Mouse (Mus musculus) hindbrain, embryonic 11.5 days (tissue): Measurements from ENCODE around the gene Gas6. TPM values are rescaled to one million over a fixed set of nuclear protein-coding genes. Genes with fewer than 3 reads are reported as not detected.

ENCODE experiments used
- ATAC-seq: fragments of 200-750 bp; cut with Nextera tagmentation; 2 replicates; pipeline ENCODE4 v1.8.0; 2017; ENCODE audit warnings: mild to moderate bottlenecking, moderate TSS enrichment, moderate library complexity; ENCODE audit not compliant: low FRiP score
- DNase-seq: peaks from one replicate; pipeline ENCODE4 v3.0.0-alpha.2; 2015; ENCODE audit warnings: low spot score
- H3K27ac ChIP-seq: fragments of 300-500 bp; sonication (generic); 2 replicates; pipeline ENCODE4 v1.5.1; 2014; ENCODE audit warnings: mild to moderate bottlenecking, low read depth, low read length
- H3K27me3 ChIP-seq: fragments of 300-500 bp; sonication (generic); 2 replicates; pipeline ENCODE4 v1.6.1; 2014; ENCODE audit warnings: mild to moderate bottlenecking, low read length, moderate library complexity, mixed read lengths; ENCODE audit not compliant: control insufficient read depth, insufficient read depth
- H3K36me3 ChIP-seq: fragments of 300-500 bp; sonication (generic); 2 replicates; pipeline ENCODE4 v1.6.1; 2014; ENCODE audit warnings: mild to moderate bottlenecking, low read length, moderate library complexity, mixed read lengths; ENCODE audit not compliant: control insufficient read depth, insufficient read depth
- H3K4me1 ChIP-seq: fragments of 300-500 bp; sonication (generic); replicated peaks from 2 replicates; pipeline ENCODE4 v1.6.1; 2014; ENCODE audit warnings: low read length, mixed read lengths; ENCODE audit not compliant: control insufficient read depth, insufficient read depth
- H3K4me2 ChIP-seq: fragments of 300-500 bp; sonication (generic); replicated peaks from 2 replicates; pipeline ENCODE4 v1.6.1; 2014; ENCODE audit warnings: mild to moderate bottlenecking, low read depth, low read length
- H3K4me3 ChIP-seq: fragments of 300-500 bp; sonication (generic); 2 replicates; pipeline ENCODE4 v1.5.1; 2014; ENCODE audit warnings: low read depth, low read length
- H3K9ac ChIP-seq: fragments of 300-500 bp; sonication (generic); 2 replicates; pipeline ENCODE4 v1.6.1; 2014; ENCODE audit warnings: low read depth, low read length
- H3K9me3 ChIP-seq: fragments of 300-500 bp; sonication (generic); 2 replicates; pipeline ENCODE4 v1.6.1; 2016; ENCODE audit warnings: low read length; ENCODE audit not compliant: control insufficient read depth
- WGBS: fragments of 180-500 bp; shearing (Covaris S2); extraction: QIAGEN DNeasy Blood & Tissue Kit; methylation state at CpG from one replicate; pipeline ENCODE4 v1.1.7; 2014; 5-methylcytosine and 5-hydroxymethylcytosine counted together
- polyA plus RNA-seq: library from polyadenylated mRNA; unstranded; fragments of >200 nt; fragmentation: Nextera tagmentation; extraction: Ambion mirVana; gene quantifications from 2 replicates; pipeline ENCODE4 v1.2.1, GENCODE M21; 2014

Gas6 gene
- polyA plus RNA-seq, 1 experiment from 2014 or later: 5.9 TPM

- no peak for ATAC-seq
- Histone ChIP-seq H3K9ac (no peak overlapping the region), H3K27ac (no peak overlapping the region), H3K9me3 (no peaks in the 10 kb centered on the region), H3K4me1 (no peaks in the 10 kb centered on the region), H3K4me3 (no peak overlapping the region), H3K4me2 (no peak overlapping the region), H3K36me3 (no peaks in the 10 kb centered on the region), H3K27me3 (no peaks in the 10 kb centered on the region)
- no peak for DNase-seq
- 82% methylated on average over 5 of the region's 5 CpGs for WGBS
These were observed 19.5 kb upstream of the Gas6 start for GRCm38 (mm10) chr8:13513556-13514370.

- DNase-seq (no peak), ATAC-seq (no peak)
- 84% methylated on average over 6 of the region's 6 CpGs for WGBS
- H3K27me3 ChIP-seq: no peaks in the 10 kb centered on the region
- H3K9me3 ChIP-seq: no peaks in the 10 kb centered on the region
- no peaks in the 10 kb centered on the region for H3K4me1 ChIP-seq
- H3K9ac ChIP-seq: no peak overlapping the region
- no peak overlapping the region for H3K4me3 ChIP-seq
- no peak overlapping the region for H3K4me2 ChIP-seq
- no peak overlapping the region for H3K27ac ChIP-seq
- H3K36me3 ChIP-seq: no peaks in the 10 kb centered on the region
These were observed 18.4 kb upstream of the Gas6 start for GRCm38 (mm10) chr8:13512677-13513076.

- WGBS: 69% methylated on average over 5 of the region's 5 CpGs
- Histone ChIP-seq H3K27ac (no peak overlapping the region), H3K4me2 (no peak overlapping the region), H3K27me3 (no peaks in the 10 kb centered on the region), H3K9ac (no peak overlapping the region), H3K9me3 (no peaks in the 10 kb centered on the region), H3K4me1 (no peaks in the 10 kb centered on the region), H3K36me3 (no peaks in the 10 kb centered on the region), H3K4me3 (no peak overlapping the region)
- ATAC-seq (no peak), DNase-seq (no peak)
These were observed 17.7 kb upstream of the Gas6 start for GRCm38 (mm10) chr8:13512016-13512415.

GRCm38 (mm10) chr8:13507284-13507937 is 13.1 kb upstream of the Gas6 start:
- H3K27me3 ChIP-seq: no peaks in the 10 kb centered on the region
- H3K36me3 ChIP-seq: no peaks in the 10 kb centered on the region
- no peaks in the 10 kb centered on the region for H3K9me3 ChIP-seq
- WGBS: 86% methylated on average over 3 of the region's 3 CpGs
- no peak overlapping the region for H3K4me2 ChIP-seq
- H3K27ac ChIP-seq: no peak overlapping the region
- ATAC-seq: no peak
- no peaks in the 10 kb centered on the region for H3K4me1 ChIP-seq
- no peak overlapping the region for H3K9ac ChIP-seq
- H3K4me3 ChIP-seq: no peak overlapping the region
- no peak for DNase-seq

GRCm38 (mm10) chr8:13506849-13507248 is 12.6 kb upstream of the Gas6 start:
- DNase-seq (no peak), ATAC-seq (no peak)
- no peaks in the 10 kb centered on the region for H3K36me3 ChIP-seq
- no peak overlapping the region for H3K4me2 ChIP-seq
- no peaks in the 10 kb centered on the region for H3K4me1 ChIP-seq
- H3K9ac ChIP-seq: no peak overlapping the region
- H3K4me3 ChIP-seq: no peak overlapping the region
- 53% methylated on average over 4 of the region's 4 CpGs for WGBS
- no peak overlapping the region for H3K27ac ChIP-seq
- no peaks in the 10 kb centered on the region for H3K27me3 ChIP-seq
- no peaks in the 10 kb centered on the region for H3K9me3 ChIP-seq

- Histone ChIP-seq H3K4me1 (no peaks in the 10 kb centered on the region), H3K9me3 (no peaks in the 10 kb centered on the region), H3K4me2 (no peak overlapping the region), H3K4me3 (no peak overlapping the region), H3K36me3 (no peaks in the 10 kb centered on the region), H3K9ac (no peak overlapping the region), H3K27ac (no peak overlapping the region), H3K27me3 (no peaks in the 10 kb centered on the region)
- DNase-seq (no peak), ATAC-seq (no peak)
These were observed 10.8 kb upstream of the Gas6 start for GRCm38 (mm10) chr8:13504894-13505674.

GRCm38 (mm10) chr8:13503936-13504606 is 9.8 kb upstream of the Gas6 start:
- H3K4me3 ChIP-seq: no peak overlapping the region
- H3K36me3 ChIP-seq: no peaks in the 10 kb centered on the region
- ATAC-seq: no peak
- H3K27me3 ChIP-seq: no peaks in the 10 kb centered on the region
- no peak overlapping the region for H3K9ac ChIP-seq
- H3K4me2 ChIP-seq: no peak overlapping the region
- WGBS: 87% methylated on average over 8 of the region's 8 CpGs
- no peaks in the 10 kb centered on the region for H3K9me3 ChIP-seq
- H3K27ac ChIP-seq: no peak overlapping the region
- H3K4me1 ChIP-seq: no peaks in the 10 kb centered on the region
- DNase-seq: no peak

- Histone ChIP-seq H3K4me3 (no peak overlapping the region), H3K4me2 (no peak overlapping the region), H3K9me3 (no peaks in the 10 kb centered on the region), H3K27ac (no peak overlapping the region), H3K4me1 (no peaks in the 10 kb centered on the region), H3K9ac (no peak overlapping the region), H3K27me3 (no peaks in the 10 kb centered on the region), H3K36me3 (no peaks in the 10 kb centered on the region)
- no peak for DNase-seq
- 86% methylated on average over 3 of the region's 3 CpGs for WGBS
- no peak for ATAC-seq
These were observed 6.9 kb upstream of the Gas6 start for GRCm38 (mm10) chr8:13501221-13501620.
